Mouse (Mus musculus) kidney, embryonic 14.5 days (tissue): ENCODE data around the gene Lrrk1. TPM values are rescaled to one million over a fixed set of nuclear protein-coding genes. Genes with fewer than 3 reads are reported as not detected.
A peak's percentile ranks its signal among the peaks of the same experiment; 100 is the strongest.

ENCODE experiments used
- ATAC-seq: fragments of 200-750 bp; cut with Nextera tagmentation; 2 replicates; pipeline ENCODE4 v1.8.0; 2017; ENCODE audit warnings: moderate number of reproducible peaks, mild to moderate bottlenecking, moderate TSS enrichment, moderate library complexity; ENCODE audit not compliant: low FRiP score, low TSS enrichment
- H3K27ac ChIP-seq: fragments of 300-500 bp; sonication (generic); 2 replicates; pipeline ENCODE4 v1.5.1; 2014; ENCODE audit warnings: low read depth, mild to moderate bottlenecking, low read length, moderate library complexity, mixed read lengths
- H3K27me3 ChIP-seq: fragments of 300-500 bp; sonication (generic); 2 replicates; pipeline ENCODE4 v1.6.1; 2014; ENCODE audit warnings: mild to moderate bottlenecking, low read length; ENCODE audit not compliant: control insufficient read depth, insufficient read depth
- H3K36me3 ChIP-seq: fragments of 300-500 bp; sonication (generic); 2 replicates; pipeline ENCODE4 v1.6.1; 2014; ENCODE audit warnings: low read length, mixed read lengths; ENCODE audit not compliant: control insufficient read depth, insufficient read depth
- H3K4me1 ChIP-seq: fragments of 300-500 bp; sonication (generic); 2 replicates; pipeline ENCODE4 v1.6.1; 2014; ENCODE audit warnings: low read length, mixed read lengths; ENCODE audit not compliant: control insufficient read depth, insufficient read depth
- H3K4me2 ChIP-seq: fragments of 300-500 bp; sonication (generic); replicated peaks from 2 replicates; pipeline ENCODE4 v1.6.1; 2014; ENCODE audit warnings: low read depth, mild to moderate bottlenecking, low read length
- H3K4me3 ChIP-seq: fragments of 300-500 bp; sonication (generic); 2 replicates; pipeline ENCODE4 v1.5.1; 2014; ENCODE audit warnings: mild to moderate bottlenecking, low read length
- H3K9ac ChIP-seq: fragments of 300-500 bp; sonication (generic); 2 replicates; pipeline ENCODE4 v1.6.1; 2014; ENCODE audit warnings: low read depth, mild to moderate bottlenecking, low read length, moderate library complexity
- H3K9me3 ChIP-seq: fragments of 300-500 bp; sonication (generic); 2 replicates; pipeline ENCODE4 v1.6.1; 2016; ENCODE audit warnings: low read length; ENCODE audit not compliant: control insufficient read depth
- WGBS: fragments of 180-500 bp; shearing (Covaris S2); extraction: QIAGEN DNeasy Blood & Tissue Kit; methylation state at CpG from one replicate; pipeline ENCODE4 v1.1.7; 2014; 5-methylcytosine and 5-hydroxymethylcytosine counted together
- polyA plus RNA-seq: library from polyadenylated mRNA; unstranded; fragments of >200 nt; fragmentation: Nextera tagmentation; extraction: Ambion mirVana; gene quantifications from 2 replicates; pipeline ENCODE4 v1.2.1, GENCODE M21; 2014

Lrrk1 gene
- polyA plus RNA-seq, 1 experiment from 2014 or later: 12.4 TPM

DNA sequence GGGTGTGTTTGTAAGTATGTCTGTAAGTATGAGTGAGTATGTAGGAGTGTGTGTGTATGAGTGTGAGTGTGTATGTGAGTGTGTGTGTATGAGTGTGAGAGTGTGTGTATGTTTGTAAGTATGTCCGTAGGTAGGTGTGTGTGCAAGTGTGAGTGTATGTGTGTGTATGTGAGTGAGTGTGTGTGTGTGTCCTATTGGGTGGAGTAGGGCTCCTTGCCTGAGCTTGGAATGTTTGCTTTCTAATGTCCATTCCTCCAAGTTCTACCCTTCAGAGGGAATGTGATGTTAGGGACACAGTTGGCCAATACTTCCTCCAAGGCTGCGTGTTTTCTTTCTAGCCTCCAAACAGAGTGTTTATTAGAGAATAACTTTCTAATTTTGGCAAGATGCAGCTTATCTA is 51.2 kb downstream of the Lrrk1 start:
- H3K9me3 ChIP-seq: no peaks in the 10 kb centered on the region
- no peak for ATAC-seq
- H3K27me3 ChIP-seq: no peaks in the 10 kb centered on the region
- H3K27ac ChIP-seq: no peak overlapping the region
- H3K9ac ChIP-seq: no peak overlapping the region
- H3K4me3 ChIP-seq: no peak overlapping the region
- peaks cover 8% of the 10 kb centered on the region; the same call in 1 of the 2 replicates for H3K4me1 ChIP-seq
- 94% methylated on average over 2 of the region's 2 CpGs for WGBS
- peaks cover 7% of the 10 kb centered on the region; the same call in 1 of the 2 replicates for H3K36me3 ChIP-seq
- no peak overlapping the region for H3K4me2 ChIP-seq

GRCm38 (mm10) chr7:66333906-66334500 is 54.1 kb downstream of the Lrrk1 start:
- H3K4me1 ChIP-seq: no peaks in the 10 kb centered on the region
- WGBS: 86% methylated on average over 4 of the region's 4 CpGs
- ATAC-seq: no peak

GRCm38 (mm10) chr7:66332340-66332739 is 55.8 kb downstream of the Lrrk1 start:
- Histone ChIP-seq H3K36me3 (peaks cover 9% of the 10 kb centered on the region; the same call in 1 of the 2 replicates), H3K27ac (no peak overlapping the region), H3K4me1 (no peaks in the 10 kb centered on the region), H3K4me2 (no peak overlapping the region), H3K9ac (no peak overlapping the region), H3K9me3 (no peaks in the 10 kb centered on the region), H3K27me3 (no peaks in the 10 kb centered on the region), H3K4me3 (no peak overlapping the region)
- ATAC-seq: no peak
- 93% methylated on average over 8 of the region's 8 CpGs for WGBS

More at GRCm38 (mm10) chr7:66333906-66334500, 54.1 kb downstream of the Lrrk1 start:
- peaks cover 9% of the 10 kb centered on the region; the same call in 1 of the 2 replicates for H3K36me3 ChIP-seq
- H3K9me3 ChIP-seq: no peaks in the 10 kb centered on the region
- H3K4me2 ChIP-seq: no peak overlapping the region
- H3K4me3 ChIP-seq: no peak overlapping the region
- no peak overlapping the region for H3K27ac ChIP-seq
- no peaks in the 10 kb centered on the region for H3K27me3 ChIP-seq
- H3K9ac ChIP-seq: no peak overlapping the region

DNA sequence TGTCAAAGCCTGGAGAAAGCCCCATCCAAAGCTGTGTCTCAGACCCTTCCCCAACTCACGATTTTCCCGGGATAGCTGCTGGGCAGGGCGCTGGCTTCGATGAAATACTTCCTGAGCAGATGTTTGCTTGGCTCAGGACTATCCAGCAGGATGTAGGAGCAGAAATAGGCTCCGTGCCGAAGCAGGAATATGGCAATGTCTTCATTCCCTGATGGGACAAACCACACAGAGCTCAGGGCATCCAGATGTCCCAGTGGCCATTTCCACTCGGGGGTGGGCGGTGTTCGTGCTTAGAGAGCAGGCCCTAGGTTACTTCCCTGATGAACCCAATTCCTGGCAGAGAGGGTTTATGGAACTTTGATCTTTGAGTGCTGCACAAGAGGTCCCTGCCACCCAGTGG is 57.5 kb downstream of the Lrrk1 start:
- Histone ChIP-seq H3K4me3 (no peak overlapping the region), H3K4me2 (no peak overlapping the region), H3K9me3 (no peaks in the 10 kb centered on the region), H3K27ac (no peak overlapping the region), H3K27me3 (no peaks in the 10 kb centered on the region), H3K36me3 (peaks cover 9% of the 10 kb centered on the region; the same call in 1 of the 2 replicates), H3K4me1 (peaks cover 2% of the 10 kb centered on the region; the same call in 1 of the 2 replicates), H3K9ac (no peak overlapping the region)
- WGBS: 85% methylated on average over 9 of the region's 9 CpGs
- ATAC-seq: no peak

DNA sequence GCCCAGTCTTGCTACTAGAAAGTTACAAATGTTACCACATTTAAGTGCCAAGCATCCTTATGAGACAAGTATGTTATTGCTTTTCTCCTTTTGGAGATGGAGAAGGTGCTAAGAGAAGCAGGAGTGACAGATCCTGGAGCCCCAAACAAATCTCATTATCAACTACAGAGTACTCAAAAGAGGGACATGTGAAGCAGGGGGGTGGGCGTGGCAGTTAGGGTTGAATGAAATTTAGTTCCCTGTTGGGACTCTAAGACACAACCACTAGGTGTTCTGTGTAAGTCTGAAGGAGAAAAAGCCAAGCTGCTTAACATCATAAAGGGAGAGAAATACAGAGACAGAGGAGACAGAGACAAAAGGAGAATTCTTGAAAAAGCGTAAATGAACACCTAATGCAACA is 60.6 kb downstream of the Lrrk1 start:
- no peaks in the 10 kb centered on the region for H3K9me3 ChIP-seq
- ATAC-seq: no peak
- no peak overlapping the region for H3K27ac ChIP-seq
- H3K27me3 ChIP-seq: no peaks in the 10 kb centered on the region
- H3K4me1 ChIP-seq: peaks cover 6% of the 10 kb centered on the region; the same call in 1 of the 2 replicates
- WGBS: 92% methylated on average over 2 of the region's 2 CpGs
- H3K4me3 ChIP-seq: no peak overlapping the region
- H3K36me3 ChIP-seq: peaks cover 5% of the 10 kb centered on the region; the same call in 1 of the 2 replicates
- H3K9ac ChIP-seq: no peak overlapping the region
- no peak overlapping the region for H3K4me2 ChIP-seq

GRCm38 (mm10) chr7:66325419-66326053 is 62.6 kb downstream of the Lrrk1 start:
- peak; percentile 90 for ATAC-seq
- WGBS: 43% methylated on average over 3 of the region's 3 CpGs
- H3K27ac ChIP-seq: no peak overlapping the region

GRCm38 (mm10) chr7:66323252-66324015 is 64.7 kb downstream of the Lrrk1 start:
- H3K36me3 ChIP-seq: no peaks in the 10 kb centered on the region
- H3K9me3 ChIP-seq: no peaks in the 10 kb centered on the region
- ATAC-seq: no peak
- no peaks in the 10 kb centered on the region for H3K27me3 ChIP-seq
- no peak overlapping the region for H3K4me2 ChIP-seq
- no peak overlapping the region for H3K27ac ChIP-seq
- H3K4me3 ChIP-seq: no peak overlapping the region
- peaks cover 6% of the 10 kb centered on the region; the same call in 1 of the 2 replicates for H3K4me1 ChIP-seq
- H3K9ac ChIP-seq: no peak overlapping the region
- WGBS: 71% methylated on average over 9 of the region's 9 CpGs

More at GRCm38 (mm10) chr7:66325419-66326053, 62.6 kb downstream of the Lrrk1 start:
- H3K4me1 ChIP-seq: peaks cover 6% of the 10 kb centered on the region; the same call in 1 of the 2 replicates
- peaks cover 3% of the 10 kb centered on the region; the same call in 1 of the 2 replicates for H3K36me3 ChIP-seq
- H3K9me3 ChIP-seq: no peaks in the 10 kb centered on the region
- H3K9ac ChIP-seq: no peak overlapping the region
- H3K27me3 ChIP-seq: no peaks in the 10 kb centered on the region
- H3K4me2 ChIP-seq: no peak overlapping the region
- H3K4me3 ChIP-seq: no peak overlapping the region

GRCm38 (mm10) chr7:66320996-66321395 is 67.2 kb downstream of the Lrrk1 start:
- Histone ChIP-seq H3K9me3 (no peaks in the 10 kb centered on the region), H3K4me1 (peaks cover 6% of the 10 kb centered on the region; the same call in 1 of the 2 replicates), H3K27me3 (no peaks in the 10 kb centered on the region), H3K9ac (no peak overlapping the region), H3K36me3 (no peaks in the 10 kb centered on the region), H3K27ac (no peak overlapping the region), H3K4me3 (no peak overlapping the region), H3K4me2 (no peak overlapping the region)
- peak; percentile 48; the same call in 1 of the 2 replicates for ATAC-seq
- 50% methylated on average over 5 of the region's 5 CpGs for WGBS
